Mouse (Mus musculus) limb, embryonic 15.5 days (tissue): ENCODE measurements at regions not wholly inside any gene's neighbourhood (a gene's known extent, or its start where the extent isn't known, plus 50 kb on each side); places are given as distances from the start of the nearest gene placed in this dataset.

Experiments used
- ATAC-seq: fragments of 200-750 bp; cut with Nextera tagmentation; 2 replicates; pipeline ENCODE4 v1.8.0; 2017; ENCODE audit warnings: low read depth, moderate TSS enrichment; ENCODE audit not compliant: insufficient number of reproducible peaks, low FRiP score, low TSS enrichment
- H3K27ac ChIP-seq: fragments of 300-500 bp; sonication (generic); 2 replicates; pipeline ENCODE4 v1.5.1; 2015; ENCODE audit warnings: moderate library complexity, mild to moderate bottlenecking, inconsistent platforms
- H3K27me3 ChIP-seq: fragments of 300-500 bp; sonication (generic); 2 replicates; pipeline ENCODE4 v1.6.1; 2015; ENCODE audit warnings: inconsistent platforms
- H3K36me3 ChIP-seq: fragments of 300-500 bp; sonication (generic); 2 replicates; pipeline ENCODE4 v1.6.1; 2015; ENCODE audit warnings: inconsistent platforms
- H3K4me1 ChIP-seq: fragments of 300-500 bp; sonication (generic); 2 replicates; pipeline ENCODE4 v1.6.1; 2015; ENCODE audit warnings: inconsistent platforms
- H3K4me2 ChIP-seq: fragments of 300-500 bp; sonication (generic); 2 replicates; pipeline ENCODE4 v1.6.1; 2015; ENCODE audit warnings: mild to moderate bottlenecking, inconsistent platforms
- H3K4me3 ChIP-seq: fragments of 300-500 bp; sonication (generic); 2 replicates; pipeline ENCODE4 v1.5.1; 2015; ENCODE audit warnings: mild to moderate bottlenecking, inconsistent platforms
- H3K9ac ChIP-seq: fragments of 300-500 bp; sonication (generic); 2 replicates; pipeline ENCODE4 v1.6.1; 2015; ENCODE audit warnings: inconsistent platforms
- H3K9me3 ChIP-seq: fragments of 300-500 bp; sonication (generic); 2 replicates; pipeline ENCODE4 v1.6.1; 2016; ENCODE audit warnings: inconsistent platforms
- WGBS: fragments of 180-500 bp; shearing (Covaris S2); methylation state at CpG from one replicate; pipeline ENCODE4 v1.1.7; 2015; 5-methylcytosine and 5-hydroxymethylcytosine counted together

DNA sequence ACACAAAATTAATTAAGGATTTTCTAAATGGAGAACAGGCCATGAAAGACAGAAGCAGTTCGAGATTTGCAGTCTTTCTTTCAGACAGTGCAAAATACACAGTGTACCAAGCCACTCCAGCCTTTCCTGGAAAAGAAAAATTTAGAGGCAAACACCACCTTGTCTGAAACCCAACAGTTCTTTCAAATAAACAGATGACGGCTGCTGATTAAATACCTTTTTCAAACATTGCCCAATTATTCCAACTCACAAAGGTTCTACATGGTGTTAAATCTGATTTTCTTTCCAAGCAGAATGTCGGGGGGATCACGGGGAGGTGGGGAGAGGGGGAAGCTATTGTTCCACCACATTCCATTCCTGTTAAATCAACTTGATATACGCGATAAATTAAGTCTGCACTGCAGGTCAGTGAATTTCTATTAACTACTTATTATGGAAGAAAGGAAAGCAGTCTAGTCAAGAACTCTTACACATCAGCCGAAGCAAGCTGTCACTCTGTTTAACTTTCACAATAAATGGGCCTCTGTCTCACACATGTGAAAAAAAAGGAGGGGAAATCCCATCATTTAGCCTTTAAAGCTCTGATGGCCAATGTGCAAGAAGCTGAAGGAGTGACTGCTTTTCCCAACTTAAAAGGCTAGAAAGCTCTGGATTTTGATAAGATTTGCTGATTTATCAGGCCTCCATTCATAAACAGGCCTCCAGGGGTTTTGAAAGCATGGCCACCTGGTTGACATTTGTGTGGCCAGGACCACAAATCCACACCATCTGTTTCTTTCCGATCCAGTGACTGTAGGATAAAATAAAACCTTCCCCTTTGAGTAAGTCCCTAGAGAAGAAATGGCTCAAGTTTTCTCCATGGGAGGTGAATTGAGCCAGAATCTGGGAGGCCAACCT lies 165.4 kb downstream of the Nedd1 start:
- H3K36me3 ChIP-seq: no peaks in the 10 kb centered on the region
- WGBS: 12% methylated on average over 8 of the region's 8 CpGs
- ATAC-seq: no peak
- H3K4me3 ChIP-seq: no peak overlapping the region
- no peak overlapping the region for H3K27ac ChIP-seq
- H3K4me1 ChIP-seq: peaks cover 7% of the 10 kb centered on the region; the same call in 1 of the 2 replicates
- no peak overlapping the region for H3K9ac ChIP-seq
- no peak overlapping the region for H3K4me2 ChIP-seq
- no peaks in the 10 kb centered on the region for H3K27me3 ChIP-seq
- H3K9me3 ChIP-seq: no peaks in the 10 kb centered on the region

DNA sequence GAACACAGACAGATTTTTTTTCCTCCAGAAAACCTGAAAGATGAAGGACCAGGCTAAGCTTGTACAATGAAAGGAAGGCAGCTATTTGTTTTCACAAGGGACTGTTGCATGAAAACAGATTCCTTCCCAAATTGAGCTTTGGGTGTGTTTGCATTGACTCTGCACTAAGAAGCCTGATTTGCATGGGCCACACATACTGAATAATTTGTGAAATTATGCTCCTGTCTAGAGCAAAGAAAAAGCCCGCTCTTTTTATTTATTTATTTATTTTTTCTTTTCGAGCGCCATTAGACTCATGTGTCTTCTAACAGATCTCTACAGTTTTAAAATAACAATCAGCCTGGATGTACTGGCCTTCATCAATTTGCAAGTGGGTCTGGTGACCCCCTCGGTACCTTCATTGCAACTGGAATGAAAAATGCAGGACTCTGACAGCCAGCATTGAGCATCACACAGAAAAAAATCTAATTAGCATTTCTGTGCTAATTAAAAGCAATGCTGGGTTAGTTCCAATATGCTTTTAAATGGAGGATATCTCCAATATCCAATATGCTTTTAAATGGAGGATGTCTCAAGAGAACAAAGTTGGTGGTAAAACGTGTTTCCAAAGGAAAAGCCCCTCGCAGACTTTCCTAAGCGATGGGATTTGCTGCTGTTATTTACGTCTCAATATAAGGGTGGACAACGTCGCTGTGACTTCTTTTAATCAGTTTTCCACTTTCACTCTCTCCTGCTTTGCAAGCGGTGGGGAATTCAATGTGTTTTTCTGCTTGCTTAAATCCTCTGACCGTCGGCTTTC lies 166.3 kb downstream of the Nedd1 start:
- no peak overlapping the region for H3K27ac ChIP-seq
- WGBS: 45% methylated on average over 13 of the region's 13 CpGs
- H3K27me3 ChIP-seq: no peaks in the 10 kb centered on the region
- no peaks in the 10 kb centered on the region for H3K9me3 ChIP-seq
- no peak for ATAC-seq
- no peak overlapping the region for H3K4me3 ChIP-seq
- no peak overlapping the region for H3K9ac ChIP-seq
- peaks cover 7% of the 10 kb centered on the region; the same call in 1 of the 2 replicates for H3K4me1 ChIP-seq
- H3K4me2 ChIP-seq: no peak overlapping the region
- H3K36me3 ChIP-seq: no peaks in the 10 kb centered on the region

DNA sequence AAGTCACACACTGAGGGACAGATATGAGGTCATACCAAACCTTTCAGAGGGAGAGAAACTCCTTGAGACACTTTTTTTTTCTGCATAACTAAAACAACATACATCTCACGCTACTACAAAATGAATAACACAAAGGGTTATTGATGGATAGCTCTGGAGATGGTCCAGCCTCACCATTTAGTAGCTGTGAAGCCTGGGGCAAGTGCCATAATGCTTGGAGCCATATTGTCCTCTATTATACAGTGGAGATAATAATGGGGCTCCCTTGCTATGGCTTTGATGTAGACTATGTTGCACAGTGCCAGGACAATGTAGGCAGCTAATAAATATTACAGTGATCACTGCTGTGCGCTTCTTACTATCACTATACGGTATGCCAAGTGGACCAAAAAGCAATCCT lies 168.3 kb downstream of the Nedd1 start:
- Histone ChIP-seq H3K27me3 (no peaks in the 10 kb centered on the region), H3K4me1 (peaks cover 7% of the 10 kb centered on the region; the same call in 1 of the 2 replicates), H3K4me2 (no peak overlapping the region), H3K27ac (no peak overlapping the region), H3K36me3 (no peaks in the 10 kb centered on the region), H3K9ac (no peak overlapping the region), H3K4me3 (no peak overlapping the region), H3K9me3 (no peaks in the 10 kb centered on the region)
- 81% methylated on average over 3 of the region's 3 CpGs for WGBS
- ATAC-seq: no peak

DNA sequence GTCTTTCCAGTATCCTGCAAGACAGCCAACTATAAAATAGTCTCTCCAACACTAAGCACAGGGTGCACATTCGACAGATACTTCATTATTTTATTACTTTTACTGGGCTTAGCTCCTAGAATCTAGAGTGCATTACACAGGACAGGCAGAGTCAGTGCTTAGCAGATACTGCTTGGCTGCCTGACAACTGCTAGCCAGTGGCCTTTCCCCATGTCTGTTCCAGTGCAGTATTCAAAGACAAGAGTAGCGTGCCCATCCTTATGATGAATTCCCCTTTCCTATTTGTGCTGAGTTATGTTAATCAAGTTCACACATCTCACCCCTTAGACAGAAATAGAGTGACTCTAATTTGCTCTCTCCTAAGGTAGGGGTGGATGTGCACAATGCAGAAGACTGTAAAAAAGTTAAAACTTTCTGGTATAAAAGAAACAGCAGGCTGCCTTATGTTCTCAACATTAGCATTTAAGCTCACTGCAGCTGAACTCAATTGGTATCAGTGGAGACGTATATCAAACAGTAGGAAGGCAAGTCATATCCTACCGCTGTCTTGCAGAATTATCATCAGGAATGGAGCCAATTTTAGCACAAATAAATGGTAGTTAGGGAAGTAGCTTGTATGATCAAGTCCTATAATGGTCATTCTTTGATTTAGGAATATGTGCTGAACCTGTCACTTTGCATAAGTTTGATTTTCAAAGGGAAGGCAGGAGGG lies 173.2 kb downstream of the Nedd1 start:
- H3K9ac ChIP-seq: no peak overlapping the region
- H3K36me3 ChIP-seq: no peaks in the 10 kb centered on the region
- H3K4me3 ChIP-seq: no peak overlapping the region
- H3K27ac ChIP-seq: no peak overlapping the region
- H3K9me3 ChIP-seq: no peaks in the 10 kb centered on the region
- 61% methylated on average over 4 of the region's 4 CpGs for WGBS
- no peaks in the 10 kb centered on the region for H3K4me1 ChIP-seq
- ATAC-seq: no peak
- no peaks in the 10 kb centered on the region for H3K27me3 ChIP-seq
- H3K4me2 ChIP-seq: no peak overlapping the region

DNA sequence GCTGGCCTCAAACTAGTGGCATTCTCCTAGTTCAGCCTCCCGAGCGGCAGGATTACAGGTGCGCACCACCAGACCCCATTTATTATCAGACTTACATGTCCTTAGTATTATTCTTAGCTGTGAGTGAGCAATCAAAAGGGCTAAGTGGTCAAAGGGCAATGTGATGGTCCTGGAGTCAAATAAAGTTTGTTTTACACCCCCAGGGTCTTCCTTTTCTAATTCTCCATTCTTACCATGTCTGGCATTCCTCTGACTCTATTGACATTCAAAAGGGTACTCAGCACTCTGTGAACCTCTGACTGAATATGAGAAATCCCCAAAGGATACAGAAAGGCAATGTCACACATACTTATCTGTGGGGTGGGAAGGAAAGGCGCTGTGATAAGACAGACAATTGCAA lies 183.8 kb downstream of the Nedd1 start:
- Histone ChIP-seq H3K27me3 (no peaks in the 10 kb centered on the region), H3K27ac (no peak overlapping the region), H3K9me3 (no peaks in the 10 kb centered on the region), H3K4me2 (no peak overlapping the region), H3K4me3 (no peak overlapping the region), H3K36me3 (no peaks in the 10 kb centered on the region), H3K9ac (no peak overlapping the region), H3K4me1 (no peaks in the 10 kb centered on the region)
- no peak for ATAC-seq
- WGBS: 80% methylated on average over 4 of the region's 4 CpGs

DNA sequence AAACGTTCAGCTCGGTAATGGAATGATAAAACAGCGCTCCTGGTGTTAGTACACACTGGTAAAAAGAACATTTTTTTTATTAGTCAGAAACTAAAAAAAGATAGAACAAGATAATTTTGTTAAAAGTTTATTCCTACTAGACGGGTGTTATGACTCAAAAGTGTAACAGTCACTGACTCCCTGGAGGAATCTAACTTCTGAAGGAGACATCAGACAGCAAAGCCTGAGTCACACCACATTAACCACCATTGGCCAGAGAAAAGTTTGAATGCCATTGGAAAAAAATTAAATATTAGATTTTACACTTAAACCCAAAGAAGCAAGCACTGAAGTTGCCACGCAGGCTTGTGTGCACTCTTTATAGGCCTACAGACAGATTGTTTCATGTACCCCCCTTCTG lies 205.3 kb downstream of the Nedd1 start:
- Histone ChIP-seq H3K36me3 (no peaks in the 10 kb centered on the region), H3K4me2 (no peak overlapping the region), H3K9ac (no peak overlapping the region), H3K4me1 (no peaks in the 10 kb centered on the region), H3K9me3 (no peaks in the 10 kb centered on the region), H3K27ac (no peak overlapping the region), H3K27me3 (no peaks in the 10 kb centered on the region), H3K4me3 (no peak overlapping the region)
- ATAC-seq: no peak
- WGBS: 62% methylated on average over 5 of the region's 5 CpGs

DNA sequence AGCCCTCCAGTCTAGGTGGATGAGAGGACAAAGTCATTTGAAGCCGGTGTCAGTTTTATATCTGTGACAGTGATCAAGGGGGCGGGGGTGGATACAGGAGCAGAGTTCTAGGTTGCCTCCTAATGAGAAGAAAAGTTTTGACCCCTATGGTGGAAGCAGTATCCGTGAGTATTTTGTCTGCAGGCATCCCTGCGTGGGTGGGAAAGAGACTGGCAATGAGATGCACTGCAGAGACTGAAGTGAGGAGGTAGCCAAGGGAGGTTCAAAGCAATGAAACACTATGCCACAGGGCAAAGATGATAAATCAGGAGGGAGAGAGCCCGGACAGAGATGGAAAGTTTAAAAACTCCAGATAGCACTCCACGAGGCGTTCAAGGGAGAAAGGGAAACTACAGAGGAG lies 210.5 kb downstream of the Nedd1 start:
- Histone ChIP-seq H3K27ac (no peak overlapping the region), H3K4me1 (no peaks in the 10 kb centered on the region), H3K9me3 (no peaks in the 10 kb centered on the region), H3K36me3 (no peaks in the 10 kb centered on the region), H3K4me2 (no peak overlapping the region), H3K27me3 (no peaks in the 10 kb centered on the region), H3K4me3 (no peak overlapping the region), H3K9ac (no peak overlapping the region)
- no peak for ATAC-seq
- 64% methylated on average over 7 of the region's 7 CpGs for WGBS

DNA sequence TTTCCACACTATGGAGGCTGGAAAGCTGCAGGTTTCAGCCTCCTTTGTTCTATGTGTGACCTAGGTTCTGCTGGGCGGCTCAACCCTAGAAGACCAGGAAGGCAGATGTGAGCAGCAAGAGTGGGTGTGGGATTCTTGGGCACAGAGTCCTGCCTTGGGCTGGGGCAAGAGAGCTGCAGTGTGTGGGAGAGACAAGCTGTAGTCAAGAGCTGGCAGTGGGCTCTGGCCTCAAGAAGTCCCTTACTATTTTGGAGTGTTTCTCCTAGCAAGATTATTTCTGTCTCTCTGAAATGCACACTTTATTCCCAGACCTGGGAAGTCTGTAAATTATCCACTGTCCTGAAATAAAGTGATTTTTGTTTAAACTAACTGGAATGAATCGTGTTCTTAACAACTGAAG lies 211.5 kb downstream of the Nedd1 start:
- no peaks in the 10 kb centered on the region for H3K36me3 ChIP-seq
- H3K4me3 ChIP-seq: no peak overlapping the region
- no peaks in the 10 kb centered on the region for H3K27me3 ChIP-seq
- no peaks in the 10 kb centered on the region for H3K9me3 ChIP-seq
- H3K9ac ChIP-seq: no peak overlapping the region
- WGBS: 75% methylated on average over 2 of the region's 2 CpGs
- ATAC-seq: no peak
- no peaks in the 10 kb centered on the region for H3K4me1 ChIP-seq
- no peak overlapping the region for H3K4me2 ChIP-seq
- no peak overlapping the region for H3K27ac ChIP-seq

DNA sequence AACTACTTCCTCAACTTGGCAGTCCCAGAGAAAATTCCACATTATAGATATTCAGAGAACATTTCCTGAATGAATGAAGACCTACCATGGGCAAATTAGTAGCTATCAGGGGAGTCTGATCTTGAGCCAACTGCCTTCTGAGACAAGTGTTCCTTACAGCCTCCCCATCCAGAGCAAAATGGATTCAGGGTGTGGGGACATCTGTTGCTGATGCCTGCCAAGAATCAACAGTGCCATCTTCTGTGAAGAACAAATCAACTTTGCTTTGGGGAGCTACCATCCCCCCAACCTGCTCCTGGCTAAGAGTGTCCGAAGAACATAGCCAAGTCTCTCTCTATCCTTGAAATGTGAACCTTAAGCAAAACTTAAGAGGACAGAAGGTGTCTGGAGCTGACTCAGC lies 217.9 kb downstream of the Nedd1 start:
- Histone ChIP-seq H3K27me3 (no peaks in the 10 kb centered on the region), H3K4me2 (no peak overlapping the region), H3K36me3 (no peaks in the 10 kb centered on the region), H3K9ac (no peak overlapping the region), H3K27ac (no peak overlapping the region), H3K9me3 (no peaks in the 10 kb centered on the region), H3K4me1 (no peaks in the 10 kb centered on the region), H3K4me3 (no peak overlapping the region)
- no peak for ATAC-seq
- 87% methylated on average over 1 of the region's 1 CpGs for WGBS

DNA sequence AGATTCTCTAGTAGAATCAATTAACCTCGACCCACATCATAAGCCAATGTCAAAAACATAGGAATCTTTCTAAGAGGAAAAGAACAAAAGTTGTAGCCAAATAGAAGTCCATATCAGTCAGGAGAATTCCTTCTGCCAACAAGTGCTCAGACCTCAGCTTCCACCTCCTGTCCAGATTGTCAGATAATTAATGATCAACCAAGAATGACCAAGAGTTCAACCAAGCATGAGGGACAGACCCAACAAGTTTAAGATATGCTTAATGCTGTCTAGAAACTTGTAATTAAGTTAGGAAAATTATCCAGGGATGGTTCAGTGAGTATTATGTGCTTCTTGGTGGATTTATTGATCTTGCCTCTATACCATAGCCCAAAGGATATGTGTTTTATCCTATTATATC lies 238.6 kb downstream of the Nedd1 start:
- H3K36me3 ChIP-seq: no peaks in the 10 kb centered on the region
- no peaks in the 10 kb centered on the region for H3K9me3 ChIP-seq
- no peak for ATAC-seq
- H3K4me3 ChIP-seq: no peak overlapping the region
- no peak overlapping the region for H3K9ac ChIP-seq
- H3K27me3 ChIP-seq: no peaks in the 10 kb centered on the region
- no peak overlapping the region for H3K27ac ChIP-seq
- WGBS: 76% methylated on average over 1 of the region's 1 CpGs
- H3K4me1 ChIP-seq: no peaks in the 10 kb centered on the region
- H3K4me2 ChIP-seq: no peak overlapping the region

DNA sequence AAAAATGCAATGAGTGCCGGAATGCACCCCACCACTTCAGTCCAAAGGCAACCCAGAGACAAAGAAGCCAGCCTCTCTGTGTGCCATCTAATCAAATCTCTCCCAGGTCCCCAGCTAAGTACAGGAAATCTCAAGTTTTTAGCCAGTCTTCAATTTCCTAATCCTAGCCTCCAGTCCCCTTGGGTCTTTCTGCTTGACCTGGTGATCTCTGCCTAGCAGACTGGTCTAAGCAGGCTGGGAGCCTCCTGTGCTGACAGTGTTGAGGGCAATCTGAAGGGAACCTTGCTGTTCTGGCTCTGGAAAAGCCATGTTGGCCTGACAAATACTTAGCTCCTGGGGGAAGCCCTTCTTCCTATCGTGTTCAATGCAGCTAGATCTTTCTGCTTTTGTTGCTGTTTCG lies 248.9 kb downstream of the Nedd1 start:
- H3K4me3 ChIP-seq: no peak overlapping the region
- no peak overlapping the region for H3K27ac ChIP-seq
- H3K4me2 ChIP-seq: no peak overlapping the region
- no peaks in the 10 kb centered on the region for H3K4me1 ChIP-seq
- no peak for ATAC-seq
- H3K9me3 ChIP-seq: no peaks in the 10 kb centered on the region
- H3K36me3 ChIP-seq: no peaks in the 10 kb centered on the region
- H3K9ac ChIP-seq: no peak overlapping the region
- H3K27me3 ChIP-seq: no peaks in the 10 kb centered on the region
- 77% methylated on average over 3 of the region's 3 CpGs for WGBS

DNA sequence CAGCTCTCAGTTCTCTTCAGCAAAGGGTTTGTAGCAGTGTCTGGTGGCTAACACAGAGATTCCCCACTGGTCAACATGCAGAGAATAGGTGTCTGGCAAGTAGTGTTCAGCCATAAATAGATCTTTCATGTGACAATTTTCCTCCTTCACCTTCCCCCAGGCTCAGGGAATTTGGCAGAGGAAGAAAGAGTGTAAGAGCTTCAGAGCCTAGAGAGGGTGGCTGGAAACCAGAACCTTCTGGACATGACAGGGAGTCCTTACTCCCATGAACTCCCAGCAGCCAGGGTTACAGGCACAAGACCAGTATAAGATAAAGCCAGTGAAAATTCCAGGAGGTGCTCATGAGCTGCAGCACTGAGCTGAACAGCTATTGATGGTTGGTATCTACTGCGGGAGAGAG lies 251.1 kb downstream of the Nedd1 start:
- ATAC-seq: no peak
- Histone ChIP-seq H3K36me3 (no peaks in the 10 kb centered on the region), H3K27me3 (no peaks in the 10 kb centered on the region), H3K4me2 (no peak overlapping the region), H3K9ac (no peak overlapping the region), H3K27ac (no peak overlapping the region), H3K9me3 (no peaks in the 10 kb centered on the region), H3K4me1 (no peaks in the 10 kb centered on the region), H3K4me3 (no peak overlapping the region)
- WGBS: 91% methylated on average over 1 of the region's 1 CpGs
